Mouse (Mus musculus): ENCODE results near the gene Mamstr.

The Mamstr gene

GRCm38 (mm10) chr7:45693921-45694591, 54.3 kb downstream of the Mamstr start, which contains the start of gene Sec1:
TSS of gene Sec1 (minus strand) at chr7:45694402.
- DNase-seq (ENCODE audit: low spot score in 2 of 2): no peak

GRCm38 (mm10) chr7:45695098-45695497, 55.3 kb downstream of the Mamstr start:
- DNase-seq (ENCODE audit: low spot score in 2 of 2): no peak
